Mouse (Mus musculus) neural tube, embryonic 15.5 days (tissue): ENCODE results near the gene Ostm1. TPM values are rescaled to one million over a fixed set of nuclear protein-coding genes. Genes with fewer than 3 reads are reported as not detected.
A peak's percentile ranks its signal among the peaks of the same experiment; 100 is the strongest.

Experiments
- ATAC-seq: fragments of 200-750 bp; cut with Nextera tagmentation; 2 replicates; pipeline ENCODE4 v1.8.0; 2017; ENCODE audit warnings: mild to moderate bottlenecking, moderate TSS enrichment, moderate library complexity; ENCODE audit not compliant: low FRiP score
- H3K27ac ChIP-seq: fragments of 300-500 bp; sonication (generic); replicated peaks from 2 replicates; pipeline ENCODE4 v1.5.1; 2015; ENCODE audit warnings: mild to moderate bottlenecking, inconsistent platforms
- H3K27me3 ChIP-seq: fragments of 300-500 bp; sonication (generic); replicated peaks from 2 replicates; pipeline ENCODE4 v1.6.1; 2015; ENCODE audit warnings: inconsistent platforms
- H3K36me3 ChIP-seq: fragments of 300-500 bp; sonication (generic); 2 replicates; pipeline ENCODE4 v1.6.1; 2015; ENCODE audit warnings: inconsistent platforms
- H3K4me1 ChIP-seq: fragments of 300-500 bp; sonication (generic); 2 replicates; pipeline ENCODE4 v1.6.1; 2015; ENCODE audit warnings: inconsistent platforms
- H3K4me2 ChIP-seq: fragments of 300-500 bp; sonication (generic); 2 replicates; pipeline ENCODE4 v1.6.1; 2015; ENCODE audit warnings: inconsistent platforms, mild to moderate bottlenecking, moderate library complexity
- H3K4me3 ChIP-seq: fragments of 300-500 bp; sonication (generic); replicated peaks from 2 replicates; pipeline ENCODE4 v1.5.1; 2015; ENCODE audit warnings: mild to moderate bottlenecking, inconsistent platforms
- H3K9ac ChIP-seq: fragments of 300-500 bp; sonication (generic); replicated peaks from 2 replicates; pipeline ENCODE4 v1.6.1; 2015; ENCODE audit warnings: mild to moderate bottlenecking, inconsistent platforms
- H3K9me3 ChIP-seq: fragments of 300-500 bp; sonication (generic); replicated peaks from 2 replicates; pipeline ENCODE4 v1.6.1; 2016; ENCODE audit warnings: inconsistent platforms
- WGBS: fragments of 180-500 bp; shearing (Covaris S2); methylation state at CpG from one replicate; pipeline ENCODE4 v1.1.7; 2015; ENCODE audit warnings: mixed read lengths; 5-methylcytosine and 5-hydroxymethylcytosine counted together
- polyA plus RNA-seq: library from polyadenylated mRNA; unstranded; fragments of >200 nt; fragmentation: Nextera tagmentation; extraction: Ambion mirVana; gene quantifications from 2 replicates; pipeline ENCODE4 v1.2.1, GENCODE M21; 2015

Gene Ostm1
- polyA plus RNA-seq: 33.7 and 36.1 TPM in 2 replicates

DNA sequence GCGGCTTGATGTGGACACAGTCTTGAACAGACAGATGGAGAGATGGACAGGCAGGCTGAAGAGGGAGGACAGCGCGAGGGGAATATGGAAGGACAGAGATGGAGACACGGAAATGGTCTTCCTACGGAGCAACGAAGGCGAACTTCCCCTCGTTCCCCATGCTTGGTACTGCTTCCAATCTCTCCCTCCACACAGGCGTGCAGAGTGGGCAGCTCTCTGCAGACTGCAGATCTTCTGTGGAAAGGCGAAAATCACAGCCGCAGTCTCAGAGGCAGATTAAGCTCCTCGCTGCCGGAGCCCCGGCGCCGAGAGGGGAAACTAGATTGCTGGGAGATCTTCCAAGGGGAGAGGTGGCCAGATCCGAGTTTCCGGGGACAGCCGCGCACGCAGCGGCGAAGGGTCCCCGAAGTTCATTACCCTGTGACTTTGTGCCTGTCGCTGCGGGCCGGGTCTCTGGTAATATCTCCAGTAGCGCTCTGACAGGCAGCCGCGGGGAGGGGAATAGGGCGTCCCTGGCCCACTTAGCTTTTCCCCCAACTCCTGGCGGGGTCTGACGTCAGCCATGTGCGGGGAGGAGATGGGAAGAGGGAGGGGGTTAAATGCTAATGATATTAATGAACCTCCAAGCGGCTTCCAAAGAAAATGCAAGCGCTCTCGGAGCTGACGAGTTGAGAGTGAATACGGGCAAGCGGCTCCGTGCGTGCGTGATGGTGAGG, at the start of gene Ostm1, which contains the start of gene Nr2e1:
TSS of gene Ostm1 (plus strand) at position 666 of the 716 bp plus-strand sequence.
TSS of gene Nr2e1 (minus strand) at position 476 of the 716 bp plus-strand sequence.
- peaks cover 27% of the 10 kb centered on the region for H3K4me1 ChIP-seq
- no peaks in the 10 kb centered on the region for H3K9me3 ChIP-seq
- peaks cover 93% of the 10 kb centered on the region for H3K27me3 ChIP-seq
- H3K9ac ChIP-seq: no peak within 1 kb of the TSS
- under 1% methylated on average over 43 of the region's 43 CpGs for WGBS
- peak within 1 kb of the TSS; percentile 24; the same call in 1 of the 2 replicates for H3K4me2 ChIP-seq
- no peak within 1 kb of the TSS for H3K4me3 ChIP-seq
- no peak within 1 kb of the TSS for H3K27ac ChIP-seq
- no peaks in the 10 kb centered on the region for H3K36me3 ChIP-seq
- ATAC-seq: no peak

DNA sequence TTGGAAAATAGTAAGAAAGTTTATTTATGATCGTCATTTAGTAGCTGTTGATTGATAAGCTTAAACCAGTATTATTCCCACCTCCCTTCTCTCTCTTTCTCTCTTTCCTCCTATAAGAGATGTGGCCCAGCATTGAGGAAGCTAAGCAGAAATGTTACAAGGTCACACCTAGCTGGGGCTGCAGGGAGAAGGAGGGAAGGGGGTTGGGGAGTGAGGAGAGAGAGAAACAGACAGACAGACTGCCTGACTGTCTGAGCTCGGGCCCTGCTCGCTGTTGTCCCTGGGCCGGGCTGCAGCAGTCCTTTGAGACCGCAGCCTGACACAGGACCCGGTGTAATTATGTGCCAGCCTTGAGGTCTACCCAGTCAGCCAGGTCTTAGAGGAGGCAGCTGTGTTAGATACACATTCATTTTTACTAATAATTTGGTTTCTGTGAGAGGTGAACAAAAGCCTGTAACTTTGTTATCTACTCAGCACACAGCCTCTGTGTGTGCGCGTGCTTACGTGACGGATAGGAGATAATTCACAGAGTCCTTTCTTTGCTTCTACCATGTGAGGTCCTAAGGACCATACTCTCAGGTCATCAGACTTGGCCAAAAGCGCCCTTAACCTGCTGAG, 49.7 kb upstream of the Ostm1 start:
- Histone ChIP-seq H3K36me3 (peaks cover 35% of the 10 kb centered on the region), H3K4me3 (no peak overlapping the region), H3K27ac (no peak overlapping the region), H3K4me2 (no peak overlapping the region), H3K9me3 (no peaks in the 10 kb centered on the region), H3K9ac (no peak overlapping the region), H3K27me3 (no peaks in the 10 kb centered on the region), H3K4me1 (no peaks in the 10 kb centered on the region)
- ATAC-seq: no peak
- WGBS: 88% methylated on average over 11 of the region's 11 CpGs

DNA sequence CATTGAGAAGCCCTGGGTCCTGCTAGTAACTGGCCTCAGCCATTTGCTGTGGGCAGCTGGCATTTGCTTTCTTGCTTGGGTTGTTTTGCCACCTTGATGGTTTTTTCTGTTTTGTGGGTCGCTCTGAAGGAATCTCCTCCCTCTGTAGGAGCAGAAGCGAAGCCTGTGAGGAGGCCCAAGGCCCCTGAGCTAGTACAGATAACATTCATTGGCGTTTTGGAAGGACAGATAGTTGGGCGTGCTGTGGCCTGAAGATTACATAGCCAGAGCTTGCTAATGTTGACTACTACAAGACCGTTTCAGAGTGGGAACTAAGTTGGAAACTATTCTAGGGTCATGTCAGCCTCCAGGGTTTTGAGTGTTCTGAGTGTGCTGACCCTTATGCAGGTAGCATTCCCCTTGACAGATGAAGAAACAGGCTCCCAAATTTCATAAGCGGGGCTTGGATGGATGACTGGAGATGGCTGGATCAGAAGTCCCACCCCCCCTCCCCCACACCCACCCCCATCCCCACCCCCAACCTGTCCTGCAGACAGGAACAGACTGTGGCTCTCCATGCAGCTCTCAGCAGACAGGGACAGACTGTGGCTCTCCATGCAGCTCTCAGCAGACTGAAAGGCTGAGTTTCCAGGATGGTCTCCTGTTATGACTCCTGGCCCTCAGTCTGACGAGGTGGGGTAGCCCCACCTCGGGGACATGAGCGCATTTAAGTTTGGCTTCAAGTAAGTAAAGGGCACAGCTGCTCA, 45.9 kb upstream of the Ostm1 start:
- no peaks in the 10 kb centered on the region for H3K4me1 ChIP-seq
- no peak overlapping the region for H3K4me2 ChIP-seq
- H3K36me3 ChIP-seq: peaks cover 25% of the 10 kb centered on the region
- no peaks in the 10 kb centered on the region for H3K9me3 ChIP-seq
- WGBS: 93% methylated on average over 9 of the region's 9 CpGs
- ATAC-seq: no peak
- no peak overlapping the region for H3K27ac ChIP-seq
- no peak overlapping the region for H3K9ac ChIP-seq
- H3K27me3 ChIP-seq: no peaks in the 10 kb centered on the region
- H3K4me3 ChIP-seq: no peak overlapping the region

DNA sequence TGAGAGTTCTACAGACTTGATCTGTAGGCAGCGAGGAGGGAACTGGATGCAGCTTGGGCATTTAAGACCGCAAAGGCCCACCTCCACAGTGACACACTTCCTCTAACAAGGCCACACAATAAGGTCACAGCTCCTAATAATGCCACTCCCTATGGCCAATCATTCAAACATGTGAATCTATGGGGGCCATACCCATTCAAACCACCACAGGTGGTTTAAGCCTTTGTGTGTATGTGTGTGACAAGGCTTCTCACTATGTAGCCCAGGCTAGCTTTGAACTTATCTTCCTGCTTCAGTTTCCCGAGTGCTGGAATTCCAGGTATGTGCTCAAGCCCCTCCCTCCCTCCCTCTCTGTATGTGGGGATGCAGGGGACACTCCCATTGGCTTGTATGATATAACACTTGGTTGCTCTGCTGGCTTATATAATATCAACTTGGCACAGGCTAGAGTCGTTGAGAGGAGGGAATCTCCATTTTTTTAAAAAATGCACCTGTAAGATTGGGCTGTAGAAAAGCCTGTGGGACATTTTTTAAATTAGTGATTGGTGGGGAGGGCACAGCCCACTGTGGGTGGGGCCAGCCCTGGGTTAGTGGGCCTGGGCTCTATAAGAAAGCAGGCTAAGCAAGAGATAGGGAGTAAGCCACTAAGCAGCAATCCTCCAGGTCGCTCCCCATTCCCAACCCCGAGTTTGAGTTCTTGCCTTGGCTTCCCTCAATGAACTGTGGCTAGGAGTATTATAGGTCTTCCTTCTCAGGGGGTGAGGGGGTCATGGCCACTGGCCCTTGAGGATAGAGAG, 37.7 kb upstream of the Ostm1 start:
- 87% methylated on average over 6 of the region's 6 CpGs for WGBS

DNA sequence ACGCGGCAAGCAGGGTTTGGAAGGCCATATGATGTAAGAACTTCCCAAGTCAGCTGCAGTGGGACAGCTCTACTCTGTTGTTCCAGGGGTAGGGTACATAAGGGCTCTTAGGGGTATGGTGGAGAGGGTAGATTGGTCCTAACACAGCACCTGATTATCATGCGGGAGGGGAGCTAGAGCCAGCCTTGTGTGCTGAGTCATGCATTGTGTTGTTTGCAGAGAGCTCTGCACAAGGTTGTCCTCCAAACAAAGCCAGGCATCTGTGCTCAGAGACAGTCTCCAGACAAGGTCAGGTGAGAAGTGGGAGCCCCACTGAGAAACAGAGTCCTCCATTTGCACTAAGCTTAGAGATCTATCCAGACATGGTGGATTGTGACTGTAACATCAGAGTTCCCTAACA, 37.1 kb upstream of the Ostm1 start:
- no peak overlapping the region for H3K9ac ChIP-seq
- no peaks in the 10 kb centered on the region for H3K9me3 ChIP-seq
- no peak overlapping the region for H3K27ac ChIP-seq
- no peaks in the 10 kb centered on the region for H3K27me3 ChIP-seq
- H3K4me3 ChIP-seq: no peak overlapping the region
- ATAC-seq: no peak
- WGBS: 99% methylated on average over 3 of the region's 3 CpGs
- H3K36me3 ChIP-seq: no peaks in the 10 kb centered on the region
- H3K4me2 ChIP-seq: no peak overlapping the region
- no peaks in the 10 kb centered on the region for H3K4me1 ChIP-seq

More for the DNA sequence above, 37.7 kb upstream of the Ostm1 start:
- Histone ChIP-seq H3K9ac (no peak overlapping the region), H3K4me3 (no peak overlapping the region), H3K4me1 (no peaks in the 10 kb centered on the region), H3K9me3 (no peaks in the 10 kb centered on the region), H3K27me3 (no peaks in the 10 kb centered on the region), H3K36me3 (no peaks in the 10 kb centered on the region), H3K4me2 (no peak overlapping the region), H3K27ac (no peak overlapping the region)
- ATAC-seq: no peak

DNA sequence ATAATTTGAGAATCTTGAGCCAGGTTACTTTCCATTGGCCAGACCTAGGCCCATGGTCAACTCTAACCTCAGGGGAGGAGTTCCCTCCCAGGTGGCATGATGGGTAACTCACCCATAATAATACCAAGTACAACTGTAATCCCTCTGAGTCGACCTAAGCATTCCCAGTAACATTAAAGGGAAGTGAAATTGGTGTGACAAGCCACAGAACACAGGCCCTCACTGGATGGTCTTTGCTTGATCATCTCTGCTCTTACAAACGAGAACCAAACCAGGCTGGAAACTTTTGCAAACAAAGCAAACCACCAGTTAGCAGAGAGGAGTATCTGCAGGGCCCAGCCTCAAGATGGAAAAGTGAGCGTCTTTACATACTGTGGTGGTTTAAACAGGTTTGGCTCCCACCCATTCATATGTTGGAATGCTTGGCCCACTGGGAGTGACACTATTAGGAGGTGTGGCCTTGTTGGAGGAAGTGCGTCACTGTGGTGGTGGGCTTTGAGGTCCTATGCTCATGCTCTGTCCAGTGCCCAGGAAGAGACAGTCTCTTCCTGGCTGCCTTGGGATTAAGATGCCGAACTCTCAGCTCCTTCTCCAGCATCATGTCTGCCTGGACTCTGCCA, 23.9 kb upstream of the Ostm1 start:
- no peak for ATAC-seq
- no peak overlapping the region for H3K4me2 ChIP-seq
- H3K9me3 ChIP-seq: no peaks in the 10 kb centered on the region
- no peak overlapping the region for H3K9ac ChIP-seq
- no peak overlapping the region for H3K27ac ChIP-seq
- WGBS: 83% methylated on average over 5 of the region's 5 CpGs
- peaks cover 31% of the 10 kb centered on the region for H3K27me3 ChIP-seq
- no peaks in the 10 kb centered on the region for H3K36me3 ChIP-seq
- no peaks in the 10 kb centered on the region for H3K4me1 ChIP-seq
- H3K4me3 ChIP-seq: no peak overlapping the region

DNA sequence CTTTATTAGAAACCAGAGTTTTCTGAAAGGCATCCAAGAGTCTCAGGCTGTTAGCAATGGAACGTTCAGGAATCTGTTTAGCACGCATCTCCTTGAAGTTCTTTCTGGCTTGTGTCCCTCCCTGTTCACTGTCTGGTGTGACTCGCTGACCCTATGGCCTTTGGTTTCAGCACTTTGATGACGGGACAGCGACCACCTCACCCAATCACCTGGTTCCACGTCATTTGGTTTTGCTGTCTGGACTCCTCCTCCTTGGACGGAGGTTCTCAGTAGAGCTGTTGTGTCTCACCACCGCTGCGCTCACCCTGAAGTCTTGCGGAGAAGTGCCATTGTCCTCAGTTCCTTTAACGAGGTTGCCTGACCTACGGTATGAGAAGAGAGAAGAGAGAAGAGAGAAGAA, 21.4 kb upstream of the Ostm1 start:
- Histone ChIP-seq H3K4me1 (no peaks in the 10 kb centered on the region), H3K27me3 (peaks cover 57% of the 10 kb centered on the region), H3K9ac (no peak overlapping the region), H3K4me3 (no peak overlapping the region), H3K36me3 (no peaks in the 10 kb centered on the region), H3K27ac (no peak overlapping the region), H3K4me2 (no peak overlapping the region), H3K9me3 (no peaks in the 10 kb centered on the region)
- WGBS: 3% methylated on average over 12 of the region's 12 CpGs
- no peak for ATAC-seq

DNA sequence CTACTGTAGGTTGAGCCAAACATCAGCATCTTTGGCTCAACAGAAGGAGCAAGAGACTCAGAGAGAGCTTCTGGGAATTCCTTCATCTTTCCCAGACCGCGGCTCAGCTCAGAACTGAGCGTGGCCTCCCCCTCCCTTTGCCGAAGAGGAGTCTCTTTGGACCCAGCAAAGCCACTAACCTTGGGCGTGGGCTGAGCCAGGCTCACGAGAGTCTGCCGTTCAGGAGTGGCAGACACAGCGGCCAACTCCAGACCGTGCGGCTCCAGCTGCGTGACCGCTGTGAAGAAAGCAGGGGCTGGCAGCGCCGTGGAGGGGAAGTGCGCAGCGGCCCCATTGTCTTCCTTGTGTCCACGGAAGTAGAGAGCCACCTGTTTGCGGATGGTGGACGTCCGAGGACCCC, 11.1 kb upstream of the Ostm1 start:
- peaks cover 8% of the 10 kb centered on the region for H3K4me1 ChIP-seq
- H3K27ac ChIP-seq: no peak overlapping the region
- WGBS: 2% methylated on average over 20 of the region's 20 CpGs
- H3K4me2 ChIP-seq: peak overlapping the region; percentile 36
- peak overlapping the region; percentile 4; the same call in 1 of the 2 replicates for H3K4me3 ChIP-seq
- H3K9ac ChIP-seq: no peak overlapping the region
- H3K36me3 ChIP-seq: no peaks in the 10 kb centered on the region
- H3K9me3 ChIP-seq: no peaks in the 10 kb centered on the region
- H3K27me3 ChIP-seq: peaks cover 93% of the 10 kb centered on the region
- no peak for ATAC-seq

DNA sequence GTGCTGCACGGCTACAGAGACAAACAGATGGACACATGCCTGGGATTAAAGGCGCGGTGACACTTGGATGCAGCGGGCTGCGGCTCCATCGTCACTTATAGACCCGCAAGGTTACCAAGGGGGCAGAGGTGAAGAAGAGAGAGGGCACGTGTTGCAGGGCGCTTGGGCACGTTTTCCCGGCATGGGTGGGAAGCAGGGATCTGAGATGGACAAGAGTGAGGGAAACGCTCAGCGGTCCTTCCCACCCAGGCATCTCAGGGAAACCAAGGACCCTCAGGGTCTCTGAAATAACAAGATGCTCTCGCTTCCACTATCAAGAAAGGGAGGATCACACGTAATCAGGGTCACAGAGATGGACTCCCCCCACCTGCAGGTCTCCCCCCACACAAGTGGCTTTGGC, 10.7 kb upstream of the Ostm1 start:
- Histone ChIP-seq H3K27me3 (peaks cover 94% of the 10 kb centered on the region), H3K27ac (no peak overlapping the region), H3K4me3 (peak overlapping the region; percentile 4; the same call in 1 of the 2 replicates), H3K4me2 (peak overlapping the region; percentile 36), H3K4me1 (peaks cover 8% of the 10 kb centered on the region), H3K9ac (no peak overlapping the region), H3K36me3 (no peaks in the 10 kb centered on the region), H3K9me3 (no peaks in the 10 kb centered on the region)
- 2% methylated on average over 15 of the region's 15 CpGs for WGBS
- no peak for ATAC-seq

DNA sequence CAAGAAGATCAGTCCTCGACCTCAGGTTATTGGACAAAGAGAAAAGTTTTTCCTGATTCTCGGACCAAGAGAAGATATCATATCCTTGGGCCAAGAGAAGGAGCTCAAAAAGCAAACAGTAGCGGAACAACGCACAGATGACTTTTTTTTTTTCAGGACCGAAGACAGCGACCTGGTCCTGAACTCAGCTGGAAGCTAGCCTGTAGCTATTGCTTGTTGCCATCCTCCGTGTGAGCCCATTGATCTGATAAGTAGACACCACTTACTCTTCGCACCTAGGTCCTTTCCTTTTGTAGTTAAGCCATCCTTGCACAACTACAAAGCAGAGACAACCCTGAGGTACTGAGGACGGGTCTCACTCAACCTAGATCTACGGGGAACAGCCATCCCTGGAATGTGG, 9.0 kb upstream of the Ostm1 start:
- Histone ChIP-seq H3K4me2 (no peak overlapping the region), H3K9me3 (no peaks in the 10 kb centered on the region), H3K27me3 (peaks cover 94% of the 10 kb centered on the region), H3K4me1 (peaks cover 11% of the 10 kb centered on the region), H3K36me3 (no peaks in the 10 kb centered on the region), H3K4me3 (no peak overlapping the region), H3K27ac (no peak overlapping the region), H3K9ac (no peak overlapping the region)
- no peak for ATAC-seq
- WGBS: 3% methylated on average over 10 of the region's 10 CpGs
